ENCODE assay signal across 13 mouse cellular contexts in the genomic region with DNA sequence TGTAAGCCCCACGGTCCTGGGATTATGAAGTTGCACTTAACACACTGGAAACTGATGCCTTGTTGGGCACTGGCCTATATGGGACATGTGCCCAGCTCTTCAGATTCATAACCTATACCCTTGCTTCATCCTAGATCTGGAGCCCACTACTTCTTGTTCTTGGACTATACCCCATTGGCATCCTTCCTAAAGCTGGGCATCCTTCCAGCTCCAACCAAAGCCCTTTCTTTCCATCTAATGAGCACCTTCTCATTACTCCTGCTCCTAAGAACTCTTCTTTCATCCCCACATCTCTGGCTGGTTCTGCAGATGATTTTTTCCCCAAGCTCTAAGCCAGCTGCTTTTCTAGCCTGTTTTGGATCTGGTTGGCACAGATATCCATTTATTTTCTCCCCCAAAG.
"Had no signal": no experiment of that assay in that cellular context is flagged by ENCODE, and none has a peak within 500 bp of the region (broad histone marks: within the 10 kb centered on the region; RNA-seq: fewer than 3 reads in every experiment).

No protein-coding gene starts in this region.

- H3K9ac ChIP-seq: liver, embryonic 13.5 days had no signal

- H3K27ac ChIP-seq: kidney, postnatal 0 days; layer of hippocampus, adult 2 months; liver, embryonic 13.5 days; stomach, postnatal 0 days had no signal

- H3K36me3 ChIP-seq: liver, embryonic 13.5 days had no signal

- DNase-seq: kidney, adult 2 months; kidney, postnatal 25 days; layer of hippocampus, adult 9-11 months; liver, embryonic 13.5 days; lung, adult 2 months; lung, postnatal 14 days; lung, postnatal 4 days; midbrain, embryonic 14.5 days; thymus, postnatal 25 days had no signal

- H3K4me2 ChIP-seq: liver, embryonic 13.5 days; midbrain, embryonic 11.5 days had no signal

- H3K9me3 ChIP-seq: liver, embryonic 13.5 days had no signal

- H3K4me1 ChIP-seq: liver, embryonic 13.5 days had no signal

- H3K4me3 ChIP-seq: layer of hippocampus, adult 2 months; liver, embryonic 13.5 days had no signal

- H3K27me3 ChIP-seq: liver, embryonic 13.5 days had no signal
